Mouse (Mus musculus) embryo, embryonic 11.5 days (tissue): ENCODE results near the gene Polr2c.
A peak's percentile ranks its signal among the peaks of the same experiment; 100 is the strongest.
"Not testable (repeated sequence)": the region's sequence is repeated elsewhere in the genome, so short reads cannot be mapped to it uniquely, and the experiment has no call there.

Source experiments
- DNase-seq: peaks from one replicate; pipeline ENCODE4 v3.0.0-alpha.2; 2012; ENCODE audit warnings: low read depth, low spot score

Polr2c gene

DNA sequence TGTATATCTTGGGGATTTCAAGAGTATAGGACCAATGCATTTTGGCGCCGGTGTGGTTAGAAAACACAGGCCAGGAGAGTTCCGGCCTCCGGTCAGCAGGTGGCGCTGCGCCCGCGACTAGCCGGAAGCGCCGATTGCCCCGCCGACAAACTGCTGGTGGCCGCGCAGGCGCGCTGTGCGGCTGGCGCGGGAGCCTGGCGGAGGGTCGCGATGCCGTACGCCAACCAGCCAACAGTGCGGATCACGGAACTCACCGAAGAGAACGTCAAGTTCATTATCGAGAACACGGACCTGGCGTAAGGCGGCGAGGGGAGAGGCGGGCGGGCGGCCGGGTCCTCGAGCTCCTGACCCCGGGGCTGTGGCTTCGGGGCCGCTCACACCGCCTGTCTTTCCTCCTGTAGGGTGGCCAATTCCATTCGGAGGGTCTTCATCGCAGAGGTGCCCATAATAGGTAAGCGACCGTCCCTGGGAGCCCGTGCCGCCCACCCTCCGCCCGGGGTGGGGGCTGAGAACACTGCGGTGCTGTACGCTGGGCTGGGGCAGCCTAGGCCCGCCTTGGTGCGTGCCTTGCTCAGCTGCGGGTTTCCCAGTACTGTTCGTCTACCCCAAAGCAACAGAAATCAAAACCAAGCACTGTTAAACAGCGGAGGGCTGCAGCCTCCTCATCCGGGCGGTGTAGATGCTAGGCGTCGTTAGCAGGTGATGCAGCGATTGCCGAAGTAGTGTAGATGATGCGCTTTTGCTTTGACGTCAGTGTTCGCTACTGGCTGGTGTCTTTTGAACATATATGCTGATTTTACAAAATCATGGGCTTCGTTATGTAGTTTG is at the start of gene Polr2c:
Gene Polr2c (plus strand): TSS at position 105 of the 828 bp plus-strand sequence.
- DNase-seq, result peak; percentile 78

DNA sequence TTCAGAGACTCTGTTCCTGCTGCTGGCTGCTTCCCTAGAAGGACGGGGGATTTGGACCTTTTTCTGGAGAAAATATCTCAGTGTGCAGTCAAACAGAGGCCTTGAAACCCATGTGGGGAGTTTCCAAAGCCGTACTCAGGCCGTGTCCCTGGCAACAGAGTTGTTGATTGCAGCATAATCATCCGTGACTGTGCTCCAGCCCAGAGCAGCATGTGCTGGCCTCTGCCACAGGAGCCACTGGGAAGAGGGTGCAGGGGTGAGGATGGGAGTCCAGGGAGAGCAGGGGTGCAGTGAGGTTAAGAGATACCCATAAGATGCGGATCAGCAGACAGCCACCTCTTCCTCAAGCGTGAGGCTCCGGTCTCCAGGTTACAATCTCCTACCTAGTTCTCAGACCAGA is 49.7 kb upstream of the Polr2c start:
- DNase-seq, result no peak

DNA sequence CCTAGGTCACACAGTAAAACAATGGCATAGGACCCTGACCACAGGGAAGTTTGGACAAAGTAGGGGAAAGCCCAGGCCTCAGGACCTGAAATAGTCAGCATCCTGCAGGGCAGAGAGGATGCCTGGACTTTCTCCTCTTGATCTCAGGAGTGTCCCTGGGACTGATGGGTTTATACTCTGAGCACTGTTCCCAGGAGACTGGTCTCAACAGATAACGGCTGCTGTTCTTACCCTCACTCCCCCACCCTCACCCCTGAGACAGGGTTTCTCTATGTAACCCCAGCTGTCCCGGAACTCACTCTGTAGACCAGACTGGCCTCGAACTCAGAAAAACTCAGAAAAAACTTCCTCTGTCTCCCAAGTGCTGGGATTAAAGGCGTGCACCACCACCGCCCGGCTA is 48.9 kb upstream of the Polr2c start:
- DNase-seq, result no peak

DNA sequence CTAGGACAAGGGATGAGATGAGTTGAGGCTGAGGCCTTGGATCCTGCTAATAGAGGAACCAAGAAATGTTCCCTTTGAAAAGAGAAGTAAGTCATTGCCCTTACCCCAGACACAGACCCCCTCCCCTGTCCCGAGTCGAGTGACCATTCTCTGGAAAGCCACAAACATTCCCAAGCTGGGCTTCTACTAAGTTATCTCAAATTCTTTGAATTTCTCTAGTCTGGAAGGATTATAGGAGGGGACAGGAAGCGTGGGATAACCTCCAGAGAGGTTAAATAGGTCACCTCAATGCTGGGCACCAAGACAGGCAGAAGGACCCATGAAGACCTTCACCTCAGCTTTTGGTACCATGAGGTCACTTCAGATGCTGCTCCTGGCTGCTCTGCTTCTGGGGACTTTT is 47.1 kb upstream of the Polr2c start, which contains the start of gene Ccl17:
Gene Ccl17 (plus strand): TSS at position 301 of the 400 bp plus-strand sequence.
- no peak for DNase-seq

DNA sequence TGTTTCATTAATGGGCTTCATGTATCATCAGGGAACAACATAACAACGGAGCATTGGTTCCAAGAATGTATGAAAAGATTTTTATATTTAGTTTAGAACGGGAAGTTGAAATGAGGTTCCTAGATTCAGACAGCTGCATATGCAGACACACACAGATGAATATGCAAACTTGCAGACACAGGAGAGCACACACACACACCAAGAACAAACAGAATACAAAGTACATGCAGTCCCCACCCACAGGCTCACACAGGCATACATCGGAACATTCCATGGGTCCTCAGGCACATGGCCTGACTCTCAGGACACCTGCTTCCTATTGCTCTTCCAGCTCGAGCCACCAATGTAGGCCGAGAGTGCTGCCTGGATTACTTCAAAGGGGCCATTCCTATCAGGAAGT is 46.4 kb upstream of the Polr2c start:
- no peak for DNase-seq

DNA sequence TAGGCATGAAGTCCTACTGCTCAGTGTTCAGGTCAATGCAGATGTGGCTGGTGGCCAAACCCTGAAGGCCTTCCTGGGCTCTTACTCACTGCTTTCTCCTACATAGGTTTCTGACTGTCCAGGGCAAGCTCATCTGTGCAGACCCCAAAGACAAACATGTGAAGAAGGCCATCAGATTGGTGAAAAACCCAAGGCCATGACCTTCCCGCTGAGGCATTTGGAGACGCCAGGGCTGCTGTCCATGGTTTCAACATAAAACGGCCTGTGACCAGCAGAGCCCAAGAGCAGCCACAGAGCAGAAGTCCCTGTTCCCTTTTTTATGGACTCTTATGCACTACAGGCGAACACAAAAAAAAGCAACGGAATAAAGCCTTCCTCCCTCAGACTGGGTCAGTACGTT is 45.6 kb upstream of the Polr2c start:
- DNase-seq, result no peak

DNA sequence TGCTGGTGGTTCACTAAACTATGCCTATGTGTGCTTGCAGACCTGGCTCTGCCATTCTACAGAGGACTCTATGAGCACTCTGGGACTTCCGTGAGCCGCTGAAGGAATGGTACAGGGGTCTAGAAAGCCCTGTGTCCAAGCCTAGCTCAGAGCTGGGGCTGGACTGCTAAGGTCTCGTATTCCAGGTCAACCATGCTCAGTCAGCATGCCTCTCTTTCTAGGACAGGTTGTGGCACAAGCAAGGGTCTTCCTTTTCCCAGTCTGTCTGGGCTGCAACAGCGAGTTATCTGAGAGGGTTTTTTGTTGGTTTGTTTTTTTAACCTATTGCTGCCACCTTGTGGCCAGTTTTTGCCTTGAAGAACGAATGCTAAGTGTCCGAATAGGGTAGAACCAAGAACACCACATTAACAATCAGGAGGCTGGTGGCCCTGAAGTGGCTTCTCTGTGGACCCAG is 44.6 kb upstream of the Polr2c start:
- peak; percentile 85 for DNase-seq

DNA sequence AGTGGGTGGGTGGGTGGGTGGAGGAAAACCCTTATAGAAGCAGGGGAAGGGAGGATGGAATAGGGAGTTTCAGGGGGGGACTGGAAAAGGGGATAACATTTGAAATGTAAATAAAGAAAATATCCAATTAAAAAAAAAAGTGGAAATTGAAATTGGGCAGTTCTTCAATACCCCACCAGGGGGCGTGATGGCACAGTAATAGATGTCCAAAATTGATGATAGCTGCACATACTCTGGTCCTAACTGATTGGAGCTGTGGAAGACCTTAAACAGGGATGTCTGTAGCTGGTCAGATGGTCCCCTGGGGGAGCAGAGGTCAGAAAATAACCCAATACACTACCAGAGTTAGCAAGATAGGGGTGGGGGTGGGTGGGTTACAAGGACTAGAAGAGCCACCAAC is 42.7 kb upstream of the Polr2c start:
- DNase-seq, result no peak

DNA sequence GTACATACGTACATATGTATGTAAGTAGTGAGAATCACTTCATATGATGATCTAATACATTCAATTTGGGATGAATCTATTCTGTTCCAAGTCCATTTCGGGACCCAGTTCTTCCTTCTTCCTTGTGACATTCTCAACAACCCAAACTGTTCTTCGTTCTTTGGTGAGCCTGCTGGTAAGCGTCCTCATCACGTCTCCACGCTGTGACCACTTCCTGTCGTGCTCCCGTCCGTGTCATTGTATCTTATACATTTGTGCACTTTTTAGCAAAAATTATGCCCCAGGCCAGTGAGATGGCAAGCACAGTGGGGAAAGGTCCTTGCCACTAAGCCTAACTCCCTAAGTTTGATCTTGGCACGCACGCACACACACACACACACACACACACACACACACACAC is 39.3 kb upstream of the Polr2c start:
- DNase-seq, result no peak

DNA sequence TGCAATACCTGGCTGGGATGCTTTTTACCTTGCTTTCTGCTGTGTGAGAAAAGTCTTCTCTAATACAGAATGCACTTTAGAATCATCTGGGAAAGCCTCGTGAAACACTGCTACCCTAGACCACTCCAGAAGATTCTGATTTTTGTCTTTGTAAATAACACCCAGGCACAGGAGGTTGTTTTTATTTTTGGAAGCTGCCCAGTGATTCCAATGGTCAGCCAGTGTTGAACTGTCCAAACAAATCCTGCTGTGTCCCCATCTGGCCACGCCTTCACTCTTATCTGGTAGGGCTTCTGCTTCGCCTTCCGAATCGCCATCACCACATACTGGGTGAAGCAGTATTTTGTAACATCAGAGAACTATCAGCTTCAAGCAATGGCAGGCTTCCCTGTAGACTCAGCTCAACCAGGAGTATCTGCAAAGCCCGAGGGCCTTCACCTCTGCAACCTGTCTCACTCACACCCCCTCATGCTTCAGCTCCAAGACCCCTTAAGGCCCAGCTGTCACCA is 37.5 kb upstream of the Polr2c start:
- DNase-seq, result no peak

DNA sequence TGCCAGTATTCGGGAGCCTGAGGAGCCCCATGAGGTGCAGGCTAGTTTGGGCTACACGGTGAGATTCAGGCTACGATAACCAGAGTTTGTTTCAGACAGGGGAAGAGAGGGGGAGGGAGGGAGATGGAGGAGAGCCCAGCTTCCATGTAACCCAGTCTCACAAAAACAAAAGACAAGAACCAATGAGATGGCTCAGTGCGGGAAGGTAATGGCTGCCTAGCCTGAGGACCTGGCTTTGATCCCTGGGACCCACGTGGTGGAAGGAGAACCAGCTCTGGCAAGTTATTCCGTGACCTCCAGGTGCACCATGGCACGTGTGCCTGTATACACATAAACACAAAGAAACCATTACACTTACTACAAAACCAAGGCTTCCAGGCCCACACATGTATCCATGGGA is 36.7 kb upstream of the Polr2c start:
- DNase-seq, result no peak

DNA sequence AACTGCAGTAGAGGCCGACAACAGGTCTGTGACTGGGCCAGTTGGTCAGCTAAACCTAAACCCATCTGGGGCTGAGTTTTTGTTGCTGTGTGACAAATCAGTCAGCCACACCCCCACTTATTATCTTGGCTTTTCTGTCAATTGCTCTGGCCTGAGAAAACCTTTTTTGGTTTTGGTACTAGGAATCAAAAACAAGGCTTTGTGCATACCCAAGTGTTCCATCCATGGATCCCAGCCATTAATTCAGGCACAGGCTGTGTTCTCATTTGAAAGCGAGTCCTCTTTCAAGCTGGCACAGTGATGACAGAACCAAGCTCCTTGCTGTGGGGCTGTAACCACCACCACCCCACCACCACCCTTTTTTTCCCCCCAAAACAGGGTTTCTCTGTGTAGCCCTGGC is 35.9 kb upstream of the Polr2c start:
- no peak for DNase-seq

DNA sequence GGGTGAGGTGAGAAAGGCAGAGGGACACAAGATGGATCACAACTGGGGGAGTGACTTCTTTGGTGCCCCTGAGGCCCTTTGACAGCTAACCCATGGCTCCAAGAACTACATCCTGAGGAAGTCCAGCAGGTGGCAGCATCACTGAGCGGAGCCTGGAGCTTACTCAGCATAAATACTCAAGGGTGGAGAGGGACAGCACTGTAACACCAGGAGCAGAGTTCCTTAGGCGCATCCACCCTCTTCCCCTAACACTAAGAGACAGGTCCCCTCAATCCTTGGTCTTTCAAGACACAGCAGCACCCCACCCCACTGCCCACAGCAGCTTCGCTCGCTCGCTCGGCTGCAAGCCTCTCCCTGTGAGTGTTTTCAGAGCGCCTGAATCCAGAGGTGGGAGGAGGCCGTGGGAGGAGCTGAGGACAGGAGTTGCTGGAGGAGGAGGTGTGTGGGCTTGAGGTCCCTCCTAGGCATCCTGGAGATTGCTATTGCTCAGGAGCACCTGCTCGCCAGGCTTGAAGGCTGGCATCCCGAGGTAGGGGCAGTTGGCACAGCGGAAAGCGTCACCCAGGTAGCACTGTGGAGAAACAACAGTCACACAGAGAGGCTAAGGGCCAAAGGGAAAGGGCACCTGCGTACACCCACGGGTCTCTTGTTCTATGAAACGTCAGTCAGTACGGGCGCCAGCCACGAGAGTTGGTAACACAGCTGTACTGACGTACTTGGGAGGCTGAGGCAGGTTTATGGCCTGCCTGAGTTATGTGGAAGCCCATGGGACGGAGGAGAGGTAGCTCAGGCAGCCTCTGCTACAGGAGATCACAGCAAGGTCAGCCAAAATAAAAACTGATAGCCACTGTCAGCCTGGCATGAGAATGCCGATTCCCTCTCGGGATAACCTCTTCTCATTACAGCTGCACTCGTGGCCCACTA is 34.4 kb upstream of the Polr2c start:
- DNase-seq, result no peak

DNA sequence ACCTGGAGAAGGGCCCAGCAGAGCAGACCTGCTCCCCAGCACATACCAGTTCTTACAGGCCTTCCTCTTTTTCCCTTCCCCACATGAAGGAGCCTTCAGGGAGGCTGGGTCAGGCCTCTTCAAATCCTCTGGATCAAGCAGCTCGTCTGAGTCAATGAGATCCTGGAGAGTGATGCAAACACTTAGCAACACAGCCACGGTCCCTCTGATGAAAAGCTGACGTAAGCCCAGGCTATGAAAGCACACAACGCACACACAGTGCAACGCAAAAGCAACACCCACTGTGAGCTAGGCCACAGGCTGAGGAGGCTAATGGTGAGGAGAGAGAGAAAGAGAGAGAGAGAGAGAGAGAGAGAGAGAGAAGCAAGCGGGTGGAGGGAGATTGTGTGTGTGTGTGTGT is 32.1 kb upstream of the Polr2c start:
- no peak for DNase-seq

DNA sequence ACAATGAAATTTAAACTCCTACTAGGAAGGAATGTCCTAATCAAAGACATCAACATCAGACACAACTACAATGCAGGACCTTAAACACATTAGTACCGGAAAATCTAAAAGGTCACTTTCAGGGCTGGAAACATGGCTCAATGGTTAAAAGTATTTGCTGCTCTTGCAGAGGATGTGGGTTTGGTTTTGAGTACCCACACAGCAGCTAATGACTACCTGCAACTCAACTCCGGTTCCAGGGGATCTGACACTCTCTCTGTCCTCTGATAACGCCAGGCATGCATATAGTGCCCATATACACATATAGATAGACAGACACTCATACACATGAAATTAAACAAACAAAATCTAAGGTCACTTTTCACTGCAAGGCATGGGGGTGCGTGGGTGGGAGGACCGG is 31.0 kb upstream of the Polr2c start:
- DNase-seq, result no peak

DNA sequence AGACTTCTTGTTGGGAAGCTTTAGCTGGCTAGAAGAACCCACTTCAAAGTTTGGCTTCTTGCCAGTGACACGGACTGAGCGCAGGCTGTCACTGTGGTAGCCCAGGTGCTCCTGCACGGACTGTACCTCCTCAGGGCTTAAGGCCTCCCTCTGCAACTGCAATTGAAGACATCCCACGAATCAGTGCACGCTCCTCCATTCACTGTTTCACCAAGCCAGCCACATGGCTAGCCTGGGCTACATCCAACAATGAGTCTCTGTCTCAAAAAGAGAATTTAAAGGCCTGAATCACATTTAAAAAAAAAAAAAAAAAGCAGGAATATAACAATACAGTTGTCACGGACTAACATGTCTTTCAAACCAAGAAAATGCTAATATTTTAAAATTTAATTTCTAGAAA is 29.0 kb upstream of the Polr2c start:
- DNase-seq, result no peak

DNA sequence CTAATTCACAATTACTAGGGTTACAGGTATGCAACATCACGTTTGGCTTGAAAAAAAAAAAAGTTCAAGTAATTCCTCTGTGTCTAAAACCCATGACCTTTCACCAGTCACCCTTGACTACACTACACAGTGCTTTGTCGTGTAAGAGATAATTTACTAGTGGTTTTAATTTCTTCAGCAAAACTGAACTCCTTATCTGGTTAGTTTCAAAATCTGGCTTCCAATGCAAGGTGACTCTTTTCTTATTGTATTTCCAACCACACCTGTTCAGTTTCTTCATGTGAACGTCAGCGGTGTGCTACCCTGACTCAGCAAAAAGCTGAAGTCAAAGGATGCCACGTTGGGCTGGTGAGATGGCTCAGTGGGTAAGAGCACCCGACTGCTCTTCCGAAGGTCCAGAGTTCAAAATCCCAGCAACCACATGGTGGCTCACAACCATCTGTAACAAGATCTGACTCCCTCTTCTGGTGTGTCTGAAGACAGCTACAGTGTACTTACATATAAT is 23.3 kb upstream of the Polr2c start:
- DNase-seq, result not testable (repeated sequence)

DNA sequence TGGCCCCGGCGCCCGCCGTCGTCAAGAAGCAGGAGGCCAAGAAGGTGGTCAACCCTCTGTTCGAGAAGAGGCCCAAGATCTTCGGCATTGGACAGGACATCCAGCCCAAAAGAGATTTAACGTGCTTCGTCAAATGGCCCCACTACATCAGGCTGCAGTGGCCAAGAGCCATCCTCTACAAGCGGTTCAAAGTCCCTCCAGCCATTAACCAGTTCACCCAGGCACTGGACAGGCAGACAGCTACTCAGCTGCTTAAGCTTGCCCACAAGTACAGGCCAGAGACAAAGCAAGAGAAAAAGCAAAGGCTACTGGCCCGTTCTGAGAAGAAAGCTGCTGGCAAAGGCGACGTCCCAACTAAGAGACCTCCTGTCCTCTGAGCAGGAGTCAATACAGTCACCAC is 21.5 kb upstream of the Polr2c start:
- DNase-seq, result not testable (repeated sequence)

DNA sequence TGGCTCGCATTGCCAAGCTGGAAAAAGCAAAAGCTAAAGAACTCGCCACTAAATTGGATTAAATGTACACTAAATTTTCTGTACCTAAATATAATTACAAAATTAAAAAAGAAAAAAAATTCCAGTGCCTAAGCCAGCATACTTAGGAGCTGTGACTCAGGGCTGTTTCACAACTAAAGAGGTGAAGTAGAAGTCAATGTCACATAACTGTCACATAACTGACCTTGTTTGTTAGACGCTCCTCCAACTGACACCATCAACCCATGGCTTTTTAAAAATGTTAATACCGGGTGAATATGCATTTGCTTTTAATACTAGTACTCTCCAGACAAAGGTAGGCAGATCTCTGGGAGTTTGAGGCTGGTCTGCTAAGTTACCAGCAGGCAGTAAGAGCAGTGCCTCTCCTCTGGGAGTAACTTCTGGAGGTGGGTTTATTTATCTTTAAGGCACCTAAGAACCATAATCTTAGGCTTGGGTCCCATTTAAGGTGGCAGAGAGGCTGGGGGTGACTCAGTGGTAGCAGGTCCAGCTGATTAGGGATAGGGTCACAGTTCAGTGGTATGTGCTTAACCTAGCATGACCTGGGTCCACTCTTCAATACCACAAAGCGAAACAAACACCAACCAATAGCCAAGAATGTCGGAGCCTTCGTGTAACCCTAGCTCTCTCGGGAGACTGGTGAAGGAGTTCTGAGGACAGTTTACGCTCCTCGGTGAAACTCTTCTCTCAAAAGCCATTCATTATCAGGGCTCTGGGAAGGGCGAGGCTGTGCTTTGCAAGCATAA is 20.6 kb upstream of the Polr2c start:
- DNase-seq, result no peak

DNA sequence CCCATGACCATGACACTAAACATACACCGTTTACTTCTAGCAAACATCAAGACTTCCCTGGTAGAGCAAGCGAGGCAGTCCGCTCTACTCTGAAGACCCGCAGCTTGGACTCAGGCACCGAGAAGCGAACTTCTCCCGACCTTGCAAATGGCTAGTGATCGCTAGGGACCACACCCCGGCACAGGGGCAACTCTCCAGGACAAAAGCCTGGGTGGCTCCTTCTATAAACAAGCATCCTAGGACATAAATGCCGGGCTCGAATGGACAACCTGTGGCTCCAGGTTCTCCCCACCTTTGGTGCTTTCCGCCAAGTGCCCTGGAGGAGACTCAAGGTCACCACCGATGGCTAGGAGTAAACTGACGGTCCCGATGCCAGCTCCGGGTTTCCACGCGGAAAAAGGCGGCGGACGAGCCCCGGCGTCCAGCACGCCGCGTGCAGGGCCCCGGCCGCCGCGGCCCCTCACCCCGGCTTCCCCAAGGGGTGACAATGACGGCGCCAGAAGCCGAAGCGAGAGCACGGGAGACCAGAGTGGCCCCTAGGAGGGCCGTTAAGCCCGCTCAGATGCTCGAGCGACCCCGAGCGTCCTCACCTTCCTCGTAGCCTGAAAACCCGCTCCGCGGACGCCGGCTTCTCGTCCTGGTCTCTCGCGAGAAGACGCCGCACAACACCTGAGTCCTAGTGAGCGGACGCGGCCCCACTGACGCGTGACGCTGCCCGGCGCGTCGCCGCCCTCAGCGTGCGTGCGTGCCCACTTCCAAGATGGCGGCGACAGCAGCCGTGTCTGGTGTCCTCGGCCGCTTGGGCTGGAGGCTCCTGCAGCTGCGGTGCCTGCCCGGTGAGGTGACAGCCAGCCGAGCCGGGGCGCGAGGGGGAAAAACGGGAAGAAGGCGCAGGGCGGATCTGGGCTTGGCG is 19.3 kb upstream of the Polr2c start, which contains the start of the genes Coq9 and Ciapin1:
Gene Coq9 (plus strand): TSS at position 660 of the 913 bp plus-strand sequence.
Gene Ciapin1 (minus strand): TSS at position 697 of the 913 bp plus-strand sequence.
- peak; percentile 98 for DNase-seq
